Mouse (Mus musculus) bone marrow macrophage, adult 2 months (primary cell): ENCODE data around the gene Nxph1.

Experiments
- CTCF ChIP-seq: IDR thresholded peaks from 2 replicates; pipeline ENCODE4 v1.5.1; 2012; ENCODE audit warnings: low read depth, mild to moderate bottlenecking, low read length, moderate library complexity
- POLR2A ChIP-seq: IDR thresholded peaks from 2 replicates; pipeline ENCODE4 v1.6.1; 2012; ENCODE audit warnings: mild to moderate bottlenecking, low read depth, low read length, borderline replicate concordance

- TF ChIP-seq CTCF: no peak
- no peak for TF ChIP-seq POLR2A
These were observed 12.5 kb upstream of the Nxph1 start for GRCm38 (mm10) chr6:8935705-8936104.
